Mouse (Mus musculus) midbrain, embryonic 13.5 days (tissue): Measurements from ENCODE around the gene Gng3. TPM values are rescaled to one million over a fixed set of nuclear protein-coding genes. Genes with fewer than 3 reads are reported as not detected.
"Not testable (repeated sequence)": the region's sequence is repeated elsewhere in the genome, so short reads cannot be mapped to it uniquely, and the experiment has no call there.

Source experiments
- ATAC-seq: fragments of 200-750 bp; cut with Nextera tagmentation; 2 replicates; pipeline ENCODE4 v1.8.0; 2017; ENCODE audit warnings: mild to moderate bottlenecking, moderate TSS enrichment, moderate library complexity
- H3K27ac ChIP-seq: fragments of 300-500 bp; sonication (generic); 2 replicates; pipeline ENCODE4 v1.5.1; 2015; ENCODE audit warnings: inconsistent platforms, mild to moderate bottlenecking, moderate library complexity
- H3K27me3 ChIP-seq: fragments of 300-500 bp; sonication (generic); 2 replicates; pipeline ENCODE4 v1.6.1; 2015; ENCODE audit warnings: mild to moderate bottlenecking, inconsistent platforms
- H3K36me3 ChIP-seq: fragments of 300-500 bp; sonication (generic); 2 replicates; pipeline ENCODE4 v1.6.1; 2015; ENCODE audit warnings: mild to moderate bottlenecking, inconsistent platforms
- H3K4me1 ChIP-seq: fragments of 300-500 bp; sonication (generic); replicated peaks from 2 replicates; pipeline ENCODE4 v1.6.1; 2015; ENCODE audit warnings: inconsistent platforms
- H3K4me2 ChIP-seq: fragments of 300-500 bp; sonication (generic); replicated peaks from 2 replicates; pipeline ENCODE4 v1.6.1; 2015; ENCODE audit warnings: moderate library complexity, mild to moderate bottlenecking, inconsistent platforms
- H3K4me3 ChIP-seq: fragments of 300-500 bp; sonication (generic); replicated peaks from 2 replicates; pipeline ENCODE4 v1.5.1; 2015; ENCODE audit warnings: mild to moderate bottlenecking, inconsistent platforms
- H3K9ac ChIP-seq: fragments of 300-500 bp; sonication (generic); replicated peaks from 2 replicates; pipeline ENCODE4 v1.6.1; 2015; ENCODE audit warnings: mild to moderate bottlenecking, inconsistent platforms
- H3K9me3 ChIP-seq: fragments of 300-500 bp; sonication (generic); 2 replicates; pipeline ENCODE4 v1.6.1; 2016; ENCODE audit warnings: mild to moderate bottlenecking, inconsistent platforms
- WGBS: fragments of 180-500 bp; shearing (Covaris S2); methylation state at CpG from one replicate; pipeline ENCODE4 v1.1.7; 2015; 5-methylcytosine and 5-hydroxymethylcytosine counted together
- polyA plus RNA-seq: library from polyadenylated mRNA; unstranded; fragments of >200 nt; fragmentation: Nextera tagmentation; extraction: Ambion mirVana; gene quantifications from 2 replicates; pipeline ENCODE4 v1.2.1, GENCODE M21; 2015

Gng3 gene
- polyA plus RNA-seq, 1 experiment from 2014 or later, result 310 TPM

GRCm38 (mm10) chr19:8870381-8870780, 31.4 kb upstream of the Gng3 start:
- H3K4me1 ChIP-seq, result peaks cover 13% of the 10 kb centered on the region
- H3K36me3 ChIP-seq, result peaks cover 24% of the 10 kb centered on the region
- not testable (repeated sequence) for H3K9ac ChIP-seq, ATAC-seq, H3K4me3 ChIP-seq, H3K27me3 ChIP-seq, H3K27ac ChIP-seq, H3K9me3 ChIP-seq
- 0 out of 2 replicates have a peak overlapping the region, but pooled peaks have one; percentile 86 for H3K4me2 ChIP-seq
- WGBS, result 63% methylated on average over 3 of the region's 3 CpGs

GRCm38 (mm10) chr19:8864265-8864664, 25.3 kb upstream of the Gng3 start:
- no peak for ATAC-seq
- no peak overlapping the region for H3K9ac ChIP-seq
- no peaks in the 10 kb centered on the region for H3K36me3 ChIP-seq
- H3K27me3 ChIP-seq, result no peaks in the 10 kb centered on the region
- no peaks in the 10 kb centered on the region for H3K4me1 ChIP-seq
- H3K9me3 ChIP-seq, result no peaks in the 10 kb centered on the region
- H3K4me3 ChIP-seq, result no peak overlapping the region
- no peak overlapping the region for H3K4me2 ChIP-seq
- H3K27ac ChIP-seq, result no peak overlapping the region
- 84% methylated on average over 6 of the region's 6 CpGs for WGBS

- Histone ChIP-seq H3K27me3 (no peaks in the 10 kb centered on the region), H3K4me2 (no peak overlapping the region), H3K27ac (no peak overlapping the region), H3K4me3 (no peak overlapping the region), H3K9me3 (no peaks in the 10 kb centered on the region), H3K4me1 (no peaks in the 10 kb centered on the region), H3K9ac (no peak overlapping the region), H3K36me3 (no peaks in the 10 kb centered on the region)
- WGBS, result 21% methylated on average over 1 of the region's 1 CpGs
- ATAC-seq, result 0 out of 2 replicates have a peak, but pooled peaks have one; percentile 24
Measured at GRCm38 (mm10) chr19:8859018-8859417, 20.0 kb upstream of the Gng3 start.

- Histone ChIP-seq H3K9ac (no peak overlapping the region), H3K4me3 (no peak overlapping the region), H3K27me3 (no peaks in the 10 kb centered on the region), H3K36me3 (no peaks in the 10 kb centered on the region), H3K4me1 (no peaks in the 10 kb centered on the region), H3K27ac (no peak overlapping the region), H3K9me3 (no peaks in the 10 kb centered on the region), H3K4me2 (no peak overlapping the region)
- no peak for ATAC-seq
- 48% methylated on average over 4 of the region's 4 CpGs for WGBS
Measured at GRCm38 (mm10) chr19:8857689-8858088, 18.7 kb upstream of the Gng3 start.

GRCm38 (mm10) chr19:8853117-8853516, 14.1 kb upstream of the Gng3 start:
- no peak for ATAC-seq

GRCm38 (mm10) chr19:8852236-8852928, 13.4 kb upstream of the Gng3 start:
- H3K9me3 ChIP-seq, result no peaks in the 10 kb centered on the region
- no peak overlapping the region for H3K27ac ChIP-seq
- H3K9ac ChIP-seq, result no peak overlapping the region
- no peaks in the 10 kb centered on the region for H3K27me3 ChIP-seq
- no peaks in the 10 kb centered on the region for H3K4me1 ChIP-seq
- no peak overlapping the region for H3K4me3 ChIP-seq
- no peak overlapping the region for H3K4me2 ChIP-seq
- ATAC-seq, result no peak
- peaks cover 21% of the 10 kb centered on the region for H3K36me3 ChIP-seq
- WGBS, result 68% methylated on average over 10 of the region's 10 CpGs

More at GRCm38 (mm10) chr19:8853117-8853516, 14.1 kb upstream of the Gng3 start:
- Histone ChIP-seq H3K9ac (no peak overlapping the region), H3K9me3 (no peaks in the 10 kb centered on the region), H3K4me1 (no peaks in the 10 kb centered on the region), H3K27ac (no peak overlapping the region), H3K4me3 (no peak overlapping the region), H3K36me3 (peaks cover 14% of the 10 kb centered on the region), H3K4me2 (no peak overlapping the region), H3K27me3 (no peaks in the 10 kb centered on the region)
- WGBS, result 84% methylated on average over 3 of the region's 3 CpGs

GRCm38 (mm10) chr19:8851639-8852038, 12.6 kb upstream of the Gng3 start:
- no peaks in the 10 kb centered on the region for H3K27me3 ChIP-seq
- no peaks in the 10 kb centered on the region for H3K9me3 ChIP-seq
- no peak overlapping the region for H3K27ac ChIP-seq
- H3K4me3 ChIP-seq, result no peak overlapping the region
- H3K9ac ChIP-seq, result no peak overlapping the region
- no peaks in the 10 kb centered on the region for H3K4me1 ChIP-seq
- peaks cover 28% of the 10 kb centered on the region for H3K36me3 ChIP-seq
- H3K4me2 ChIP-seq, result no peak overlapping the region
- WGBS, result 47% methylated on average over 7 of the region's 7 CpGs
- no peak for ATAC-seq

- ATAC-seq, result 0 out of 2 replicates have a peak, but pooled peaks have one; percentile 20
- Histone ChIP-seq H3K36me3 (peaks cover 38% of the 10 kb centered on the region), H3K27ac (no peak within 1 kb of the TSS), H3K9me3 (no peaks in the 10 kb centered on the region), H3K4me3 (no peak within 1 kb of the TSS), H3K4me1 (no peaks in the 10 kb centered on the region), H3K9ac (no peak within 1 kb of the TSS; the same call in 1 of the 2 replicates), H3K4me2 (no peak within 1 kb of the TSS), H3K27me3 (no peaks in the 10 kb centered on the region)
- 40% methylated on average over 7 of the region's 7 CpGs for WGBS
Measured at GRCm38 (mm10) chr19:8850402-8850901, 11.5 kb upstream of the Gng3 start, which contains the start of gene Lrrn4cl. Lrrn4cl (plus strand) TSS chr19:8850768.

- no peaks in the 10 kb centered on the region for H3K9me3 ChIP-seq
- H3K9ac ChIP-seq, result no peak overlapping the region
- H3K4me1 ChIP-seq, result no peaks in the 10 kb centered on the region
- H3K27me3 ChIP-seq, result no peaks in the 10 kb centered on the region
- no peak for ATAC-seq
- no peak overlapping the region for H3K27ac ChIP-seq
- 81% methylated on average over 5 of the region's 5 CpGs for WGBS
- peaks cover 38% of the 10 kb centered on the region for H3K36me3 ChIP-seq
- no peak overlapping the region for H3K4me3 ChIP-seq
- no peak overlapping the region for H3K4me2 ChIP-seq
Measured at GRCm38 (mm10) chr19:8848356-8848755, 9.4 kb upstream of the Gng3 start.

GRCm38 (mm10) chr19:8844371-8845129, 5.6 kb upstream of the Gng3 start:
- ATAC-seq, result no peak

GRCm38 (mm10) chr19:8842961-8843360, 4.0 kb upstream of the Gng3 start:
- WGBS, result 86% methylated on average over 6 of the region's 6 CpGs
- H3K9me3 ChIP-seq, result no peaks in the 10 kb centered on the region
- H3K4me3 ChIP-seq, result no peak overlapping the region
- peaks cover 36% of the 10 kb centered on the region for H3K4me1 ChIP-seq
- no peaks in the 10 kb centered on the region for H3K27me3 ChIP-seq
- H3K27ac ChIP-seq, result no peak overlapping the region
- peaks cover 40% of the 10 kb centered on the region for H3K36me3 ChIP-seq
- no peak overlapping the region for H3K4me2 ChIP-seq
- no peak for ATAC-seq
- no peak overlapping the region for H3K9ac ChIP-seq

More at GRCm38 (mm10) chr19:8844371-8845129, 5.6 kb upstream of the Gng3 start:
- no peak overlapping the region for H3K4me2 ChIP-seq
- no peak overlapping the region for H3K9ac ChIP-seq
- no peak overlapping the region; the same call in 1 of the 2 replicates for H3K27ac ChIP-seq
- peaks cover 23% of the 10 kb centered on the region for H3K4me1 ChIP-seq
- WGBS, result 60% methylated on average over 5 of the region's 5 CpGs
- no peak overlapping the region for H3K4me3 ChIP-seq
- no peaks in the 10 kb centered on the region for H3K27me3 ChIP-seq
- peaks cover 56% of the 10 kb centered on the region for H3K36me3 ChIP-seq
- H3K9me3 ChIP-seq, result no peaks in the 10 kb centered on the region

GRCm38 (mm10) chr19:8841012-8841411, 2.0 kb upstream of the Gng3 start:
- ATAC-seq, result no peak
- no peaks in the 10 kb centered on the region for H3K27me3 ChIP-seq
- no peaks in the 10 kb centered on the region for H3K9me3 ChIP-seq
- no peak overlapping the region; the same call in 1 of the 2 replicates for H3K27ac ChIP-seq
- peaks cover 41% of the 10 kb centered on the region for H3K4me1 ChIP-seq
- 90% methylated on average over 7 of the region's 7 CpGs for WGBS
- peak overlapping the region; percentile 79 for H3K4me3 ChIP-seq
- peak overlapping the region; percentile 93 for H3K9ac ChIP-seq
- H3K36me3 ChIP-seq, result peaks cover 21% of the 10 kb centered on the region
- peak overlapping the region; percentile 77 for H3K4me2 ChIP-seq
